Mouse (Mus musculus) MEL-GATA-1-ER (cell line): Measurements from ENCODE around the gene Ranbp9.

Source experiments
- DNase-seq: peaks from one replicate; pipeline ENCODE4 v3.0.0-alpha.2; 2012; ENCODE audit warnings: low read depth; ENCODE audit errors: extremely low read depth

The Ranbp9 gene

GRCm38 (mm10) chr13:43480957-43481858 is at the start of gene Ranbp9:
TSS of gene Ranbp9 (minus strand) at chr13:43481282.
- DNase-seq = peak; percentile 26

- peak; percentile 85 for DNase-seq
Measured at GRCm38 (mm10) chr13:43530129-43530831, 49.2 kb upstream of the Ranbp9 start.

GRCm38 (mm10) chr13:43526289-43526688 is 45.2 kb upstream of the Ranbp9 start:
- no peak for DNase-seq

- no peak for DNase-seq
Measured at GRCm38 (mm10) chr13:43525363-43526134, 44.5 kb upstream of the Ranbp9 start.

GRCm38 (mm10) chr13:43524491-43525362 is 43.6 kb upstream of the Ranbp9 start:
- no peak for DNase-seq

- DNase-seq = no peak
Measured at GRCm38 (mm10) chr13:43523906-43524480, 42.9 kb upstream of the Ranbp9 start.

GRCm38 (mm10) chr13:43521940-43522339 is 40.9 kb upstream of the Ranbp9 start:
- DNase-seq = no peak

- no peak for DNase-seq
Measured at GRCm38 (mm10) chr13:43519251-43519650, 38.2 kb upstream of the Ranbp9 start.

GRCm38 (mm10) chr13:43517371-43517770 is 36.3 kb upstream of the Ranbp9 start:
- DNase-seq = no peak

GRCm38 (mm10) chr13:43516931-43517330 is 35.8 kb upstream of the Ranbp9 start:
- no peak for DNase-seq

GRCm38 (mm10) chr13:43516119-43516518 is 35.0 kb upstream of the Ranbp9 start:
- no peak for DNase-seq

GRCm38 (mm10) chr13:43514950-43515358 is 33.9 kb upstream of the Ranbp9 start:
- peak; percentile 62 for DNase-seq

- no peak for DNase-seq
Measured at GRCm38 (mm10) chr13:43512736-43513135, 31.7 kb upstream of the Ranbp9 start.

GRCm38 (mm10) chr13:43505798-43506197 is 24.7 kb upstream of the Ranbp9 start:
- DNase-seq = no peak

- DNase-seq = no peak
Measured at GRCm38 (mm10) chr13:43503395-43503850, 22.3 kb upstream of the Ranbp9 start.

GRCm38 (mm10) chr13:43501601-43502000 is 20.5 kb upstream of the Ranbp9 start:
- no peak for DNase-seq

- DNase-seq = no peak
Measured at GRCm38 (mm10) chr13:43500483-43500850, 19.4 kb upstream of the Ranbp9 start.

GRCm38 (mm10) chr13:43499731-43500482 is 18.8 kb upstream of the Ranbp9 start:
- no peak for DNase-seq

- DNase-seq = no peak
Measured at GRCm38 (mm10) chr13:43498849-43499248, 17.8 kb upstream of the Ranbp9 start.

GRCm38 (mm10) chr13:43497769-43498168 is 16.7 kb upstream of the Ranbp9 start:
- no peak for DNase-seq
